Mouse (Mus musculus): ENCODE measurements around the gene Arhgef19.

DNA sequence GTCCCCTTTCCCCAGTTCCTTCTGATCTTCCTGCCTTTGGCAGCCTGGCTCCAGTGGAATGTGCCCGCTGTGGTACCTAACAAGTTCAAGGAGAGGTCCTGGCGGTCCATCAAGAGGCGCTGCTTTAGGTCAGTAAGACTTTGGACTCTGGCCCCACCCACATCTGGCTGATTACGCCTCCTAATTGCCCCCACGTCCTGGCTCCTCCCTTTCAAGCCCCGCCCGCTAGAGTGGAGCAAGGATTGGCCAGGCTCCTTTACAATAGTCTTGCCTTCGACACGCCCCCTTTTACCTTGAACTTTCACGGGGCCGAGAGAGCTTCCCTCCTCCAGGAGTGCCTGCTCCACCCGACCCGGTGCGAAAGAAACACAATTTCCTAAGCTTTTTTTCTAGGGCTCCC lies 1.3 kb downstream of the Arhgef19 start:
- TF ChIP-seq POLR2A (IDR thresholded peaks at IDR 0.05; ENCODE audit: borderline replicate concordance, extremely low read depth, insufficient read depth, insufficient read length, poor library complexity, severe bottlenecking) (no peak), CTCF (IDR thresholded peaks at IDR 0.05; ENCODE audit: borderline replicate concordance, extremely low read depth, insufficient read depth, insufficient read length) (no peak)

Data from brain, embryonic 14.5 days (tissue).